Comparison of ENCODE assay signal across 9 mouse cellular contexts in the genomic region with DNA sequence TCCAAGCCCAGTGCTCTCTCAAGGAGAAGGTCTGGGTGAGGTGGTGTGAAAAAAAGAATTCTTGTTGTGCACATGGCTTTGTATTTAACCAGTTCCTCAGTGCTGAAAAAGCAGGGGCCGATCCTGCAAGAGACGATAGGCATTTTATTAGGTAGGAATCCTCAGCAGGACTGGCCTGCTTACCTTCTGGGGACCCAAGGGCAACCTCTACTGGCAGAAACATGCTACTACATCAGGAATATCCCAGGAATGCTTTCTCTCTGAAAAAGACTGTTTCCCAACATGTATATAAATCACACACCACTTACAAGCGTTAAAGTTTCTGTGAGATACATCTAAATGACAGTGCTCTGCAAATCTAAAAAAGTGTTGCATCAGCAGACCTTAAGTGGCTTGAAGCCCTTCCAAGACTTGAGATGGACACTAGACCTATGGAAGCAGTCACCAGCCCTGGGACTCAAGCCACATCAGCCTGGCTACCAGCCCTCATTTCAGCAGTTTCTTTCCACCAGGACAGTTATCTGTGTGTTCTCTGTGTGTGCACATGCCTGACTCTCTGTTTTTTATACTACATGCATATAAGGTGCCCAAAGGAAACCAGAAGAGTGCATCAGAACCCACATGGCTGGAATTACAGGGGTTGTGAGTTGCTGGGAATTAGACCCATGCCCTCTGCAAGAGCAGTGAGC. TPM values are rescaled to one million over a fixed set of nuclear protein-coding genes. Genes with fewer than 3 reads are reported as not detected.
DNase-seq lines count a peak whose midpoint lies in the region; ATAC-seq and TF ChIP-seq lines count a peak whose summit lies in the region.
"Had no signal": no experiment of that assay in that cellular context is flagged by ENCODE, and none has a peak within 500 bp of the region (broad histone marks: within the 10 kb centered on the region; RNA-seq: fewer than 3 reads in every experiment).

No protein-coding gene starts in this region.

- WGBS in heart, embryonic 10.5 days, result 33% methylated on average over 3 of the region's 3 CpGs

- H3K27me3 ChIP-seq in heart, embryonic 10.5 days (ENCODE audit: insufficient read depth, poor library complexity, severe bottlenecking), result peaks cover 3% of the 10 kb centered on the region; the same call in 1 of the 2 replicates
- H3K27me3 ChIP-seq in CH12.LX (replicated peaks), result peaks cover 5% of the 10 kb centered on the region
- H3K27me3 ChIP-seq: stomach, embryonic 15.5 days had no signal

- no peaks in the 10 kb centered on the region for H3K9me3 ChIP-seq in heart, embryonic 10.5 days
- no peaks in the 10 kb centered on the region for H3K9me3 ChIP-seq in CH12.LX (replicated peaks; ENCODE audit: low read length)
- H3K9me3 ChIP-seq: stomach, embryonic 15.5 days had no signal

- TF ChIP-seq EP300 in CH12.LX (IDR thresholded peaks at IDR 0.05; ENCODE audit: low read length), result no peak

- ATAC-seq in cerebellum, adult (ENCODE audit: insufficient number of reproducible peaks, low FRiP score, low TSS enrichment), result 0 out of 2 replicates have a peak, but pooled peaks have one; percentile 64

- H3K36me3 ChIP-seq in heart, embryonic 10.5 days, result no peaks in the 10 kb centered on the region
- H3K36me3 ChIP-seq in CH12.LX (replicated peaks in 1 of 2; ENCODE audit: control insufficient read depth in 1 of 2, insufficient read depth in 1 of 2, low read length in 1 of 2), result no peaks in the 10 kb centered on the region
- H3K36me3 ChIP-seq: stomach, embryonic 15.5 days had no signal

- H3K79me2 ChIP-seq in CH12.LX (replicated peaks; ENCODE audit: control insufficient read depth, extremely low read depth, insufficient read depth, poor library complexity, severe bottlenecking), result no peaks in the 10 kb centered on the region

- peak; percentile 81 to 87; a peak in 3 of 4 replicates for TF ChIP-seq CTCF in CH12.LX (conservative IDR thresholded peaks at IDR 0.05 in 1 of 2, IDR thresholded peaks at IDR 0.05 in 1 of 2; ENCODE audit: low read depth in 2 of 2, low read length in 2 of 2)
- TF ChIP-seq CTCF in layer of hippocampus, adult 2 months (conservative IDR thresholded peaks at IDR 0.05), result peak; percentile 94

- H3K4me1 ChIP-seq in heart, embryonic 10.5 days, result peaks cover 5% of the 10 kb centered on the region
- peaks cover 0 to 8% of the 10 kb centered on the region in 2 experiments; a peak in 1 of 4 replicates for H3K4me1 ChIP-seq in CH12.LX (ENCODE audit: control insufficient read depth in 1 of 2, insufficient read depth in 2 of 2)
- H3K4me1 ChIP-seq: stomach, embryonic 15.5 days had no signal

- no peak overlapping the region for H3K4me3 ChIP-seq in heart, embryonic 10.5 days
- no peak overlapping the region for H3K4me3 ChIP-seq in CH12.LX (replicated peaks in 1 of 3; ENCODE audit: low read depth in 2 of 3, low read length in 2 of 3, poor library complexity in 1 of 3)
- H3K4me3 ChIP-seq in layer of hippocampus, adult 2 months, result no peak overlapping the region
- H3K4me3 ChIP-seq: stomach, embryonic 15.5 days had no signal

- DNase-seq in heart, adult 18-20 months, result peak; percentile 60 to 82
- no peak for DNase-seq in heart, embryonic 10.5 days (ENCODE audit: low spot score)
- no peak for DNase-seq in CH12.LX (ENCODE audit: extremely low read depth)
- DNase-seq in forelimb bud, embryonic 11.5 days (ENCODE audit: low read depth, low spot score), result peak; percentile 65
- DNase-seq in layer of hippocampus, adult 2 months (ENCODE audit: low spot score in 2 of 2), result peak; percentile 44 to 81
- peak; percentile 85 for DNase-seq in lung, postnatal 36 days
- DNase-seq in Muller cell, postnatal 12 days (ENCODE audit: inconsistent ontology term), result no peak

- H3K27ac ChIP-seq in heart, embryonic 10.5 days, result no peak overlapping the region
- no peak overlapping the region for H3K27ac ChIP-seq in CH12.LX (ENCODE audit: insufficient read depth, low read depth)
- no peak overlapping the region for H3K27ac ChIP-seq in layer of hippocampus, adult 2 months
- H3K27ac ChIP-seq: stomach, embryonic 15.5 days had no signal

- no peak overlapping the region for H3K9ac ChIP-seq in CH12.LX (ENCODE audit: insufficient read depth, low read depth)
- H3K9ac ChIP-seq: stomach, embryonic 15.5 days had no signal

- in situ Hi-C loops in CH12.LX (cut with MboI; ENCODE audit: low pct_ligation_motif_present, low pct_unique_long_range_greater_than_20kb, low sequenced_read_pairs), result loop anchor here (10.0 kb wide), 1 partner anchor 108 kb away; no protein-coding TSS in a partner anchor

- TF ChIP-seq POLR2A in CH12.LX (IDR thresholded peaks at IDR 0.05; ENCODE audit: low read depth, low read length), result no peak

- peak; percentile 64 for TF ChIP-seq RAD21 in CH12.LX (IDR thresholded peaks at IDR 0.05; ENCODE audit: low read depth, low read length)

- dilution Hi-C loops in CH12.LX (cut with MboI; ENCODE audit: extremely low pct_ligation_motif_present, extremely low pct_unique_long_range_greater_than_20kb, low sequenced_read_pairs), result no loop called here

- H3K4me2 ChIP-seq in CH12.LX (ENCODE audit: insufficient read depth, low read depth, poor library complexity, severe bottlenecking), result no peak overlapping the region
- H3K4me2 ChIP-seq: stomach, embryonic 15.5 days had no signal

TF ChIP-seq in CH12.LX, 34 proteins besides CTCF, POLR2A, EP300 and RAD21:
- TF ChIP-seq CHD1 (IDR thresholded peaks at IDR 0.05; ENCODE audit: low read depth, low read length) (no peak), SMC3 (IDR thresholded peaks at IDR 0.05; ENCODE audit: low read depth, low read length) (peak; percentile 79), RCOR1 (conservative IDR thresholded peaks at IDR 0.05; ENCODE audit: low read depth, low read length) (no peak)

RNA-seq across cellular contexts. Expression of a gene that starts 19.0 kb away (rescaled TPM):
- 100 to 1,000 TPM; 202 to 214 TPM for total RNA-seq in heart, adult 18-20 months (2021)
- polyA plus RNA-seq in heart, embryonic 10.5 days (2016; fragmentation: Nextera tagmentation; extraction: Ambion mirVana), result 254 and 270 TPM in 2 replicates
- total RNA-seq in CH12.LX (2012; rRNA removed) (118 and 132 TPM in 2 replicates), CH12.LX (2014; rRNA removed) (90.6 and 93.2 TPM in 2 replicates)
- polyA plus RNA-seq in CH12.LX (2012; ENCODE audit: insufficient read length, low read depth), result 75.4 and 79.3 TPM in 2 replicates
- total RNA-seq in layer of hippocampus, adult 2 months (2021), result 10 to 100 TPM; 84.4 to 88.4 TPM

RNA-seq across cellular contexts. Expression of a gene that starts 21.0 kb away (rescaled TPM):
- total RNA-seq in heart, adult 18-20 months (2021), result 1 to 10 TPM; 1.2 to 1.4 TPM
- 0.31 TPM in 1 of 2 replicates, not detected in the other for polyA plus RNA-seq in heart, embryonic 10.5 days (2016; fragmentation: Nextera tagmentation; extraction: Ambion mirVana)
- total RNA-seq in CH12.LX (2012; rRNA removed) (2.9 and 4.5 TPM in 2 replicates), CH12.LX (2014; rRNA removed) (9.8 TPM in 2 replicates)
- polyA plus RNA-seq in CH12.LX (2012; ENCODE audit: insufficient read length, low read depth), result 13.0 and 13.9 TPM in 2 replicates
- 1 to 10 TPM; 1.7 to 2.3 TPM for total RNA-seq in layer of hippocampus, adult 2 months (2021)

RNA-seq across cellular contexts. Expression of a gene that starts 37.9 kb away (rescaled TPM):
- total RNA-seq in heart, adult 18-20 months (2021), result under 1 TPM in 1 of 2 experiments, not detected in 1; 0.36 TPM
- 0.21 and 0.28 TPM in 2 replicates for polyA plus RNA-seq in heart, embryonic 10.5 days (2016; fragmentation: Nextera tagmentation; extraction: Ambion mirVana)
- total RNA-seq in CH12.LX (2012; rRNA removed), result 0.25 and 0.34 TPM in 2 replicates
- not detected in 2 replicates for total RNA-seq in CH12.LX (2014; rRNA removed)
- polyA plus RNA-seq in CH12.LX (2012; ENCODE audit: insufficient read length, low read depth), result 0.11 TPM in 1 of 2 replicates, not detected in the other
- total RNA-seq in layer of hippocampus, adult 2 months (2021), result 10 to 100 TPM in 1 of 2 experiments, 1 to 10 TPM in 1; 7.8 to 10.0 TPM

RNA-seq across cellular contexts. Expression of a gene that starts 38.9 kb away (rescaled TPM):
- not detected for total RNA-seq in heart, adult 18-20 months (2021)
- not detected in 2 replicates for polyA plus RNA-seq in heart, embryonic 10.5 days (2016; fragmentation: Nextera tagmentation; extraction: Ambion mirVana)
- not detected in 2 replicates for total RNA-seq in CH12.LX (2012; rRNA removed)
- not detected in 2 replicates for total RNA-seq in CH12.LX (2014; rRNA removed)
- polyA plus RNA-seq in CH12.LX (2012; ENCODE audit: insufficient read length, low read depth), result 0.27 TPM in 1 of 2 replicates, not detected in the other
- total RNA-seq in layer of hippocampus, adult 2 months (2021), result not detected

Comparison
In these comparisons a context has a peak if more than half of its experiments do, and no peak if none do; other contexts are left out.
1. DNase-seq: peak in heart, adult 18-20 months (2 of 2), forelimb bud, embryonic 11.5 days (single experiment), layer of hippocampus, adult 2 months (2 of 2) and lung, postnatal 36 days (single experiment); none in heart, embryonic 10.5 days (single experiment), CH12.LX (single experiment) and Muller cell, postnatal 12 days (single experiment).
2. RNA of a gene that starts 37.9 kb away (total RNA-seq): 7.8 to 10.0 TPM in layer of hippocampus, adult 2 months; 0.36 TPM in heart, adult 18-20 months and 0.25 to 0.34 TPM in CH12.LX; every median in the first group is over 4 times any median in the second.